Mouse (Mus musculus) adrenal gland (tissue): Measurements from ENCODE around the gene Dusp27.
"Not testable (repeated sequence)": the region's sequence is repeated elsewhere in the genome, so short reads cannot be mapped to it uniquely, and the experiment has no call there.

ENCODE experiments used
- intact Hi-C: fragments of 180-260 bp; cut with DNase I; formaldehyde crosslinking; loops from one replicate; pipeline ENCODE4 v1.15.1; 2025

The Dusp27 gene

GRCm38 (mm10) chr1:166146626-166147025 is 18.9 kb upstream of the Dusp27 start:
- intact Hi-C loops: no loop called here

DNA sequence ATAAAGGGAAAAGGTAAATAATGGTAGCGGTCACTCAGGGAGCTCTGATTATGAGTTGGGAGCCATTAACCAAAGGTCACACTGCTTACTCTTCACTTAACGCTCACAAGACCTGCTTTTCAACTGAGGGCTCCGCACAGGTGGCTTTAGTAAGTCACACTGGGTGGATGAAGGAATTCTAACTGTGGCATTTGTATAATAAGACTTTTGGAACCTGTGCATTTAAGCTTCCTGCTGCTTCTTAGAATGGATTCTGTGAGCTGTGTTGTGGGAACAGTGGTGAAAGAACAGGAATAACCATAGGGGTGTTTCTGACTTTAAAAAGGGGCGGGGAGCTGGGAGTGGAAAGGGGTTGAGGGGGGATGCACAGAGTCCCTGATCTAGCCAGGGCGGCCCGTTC is 14.6 kb upstream of the Dusp27 start:
- intact Hi-C loops: no loop called here

DNA sequence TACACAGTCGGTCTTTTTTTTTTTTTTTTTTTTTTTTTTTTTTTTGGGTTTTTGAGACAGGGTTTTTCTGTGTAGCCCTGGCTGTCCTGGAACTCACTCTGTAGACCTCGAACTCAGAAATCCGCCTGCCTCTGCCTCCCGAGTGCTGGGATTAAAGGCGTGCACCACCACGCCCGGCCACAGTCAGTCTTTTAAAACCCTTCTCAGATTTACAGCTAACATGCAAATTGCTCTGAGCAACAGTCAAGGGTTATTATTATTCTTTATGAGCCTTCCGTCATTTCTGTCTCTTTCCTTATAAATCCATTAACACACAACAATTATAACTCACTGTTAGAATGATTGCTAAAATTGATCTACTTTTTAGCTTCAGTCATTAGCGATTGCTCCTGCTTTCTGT is 14.1 kb upstream of the Dusp27 start:
- intact Hi-C loops: not testable (repeated sequence)

GRCm38 (mm10) chr1:166139620-166140184 is 12.0 kb upstream of the Dusp27 start:
- intact Hi-C loops: no loop called here

- intact Hi-C loops: no loop called here
Measured at GRCm38 (mm10) chr1:166139113-166139512, 11.4 kb upstream of the Dusp27 start.

DNA sequence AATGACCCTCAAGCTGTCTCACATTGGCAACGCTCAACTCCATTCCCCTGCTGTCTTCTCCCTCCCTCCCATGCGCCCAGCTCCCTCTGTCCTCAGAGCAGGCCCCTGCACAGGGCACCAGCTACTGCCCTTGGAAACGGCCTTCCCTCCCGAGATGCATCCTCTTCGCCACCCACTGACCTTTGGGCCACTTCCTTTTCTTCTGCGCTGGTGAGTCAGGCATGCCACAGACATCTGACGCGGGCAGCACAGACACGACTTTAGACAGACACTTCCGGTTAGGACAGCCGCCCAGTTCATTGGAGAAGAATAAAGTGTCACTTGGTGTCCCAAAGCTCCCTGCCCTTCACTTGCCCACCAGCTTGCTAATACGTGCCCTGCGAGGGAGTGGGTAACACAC is 10.4 kb upstream of the Dusp27 start:
- intact Hi-C loops: no loop called here

GRCm38 (mm10) chr1:166137244-166137938 is 9.7 kb upstream of the Dusp27 start:
- intact Hi-C loops: no loop called here

DNA sequence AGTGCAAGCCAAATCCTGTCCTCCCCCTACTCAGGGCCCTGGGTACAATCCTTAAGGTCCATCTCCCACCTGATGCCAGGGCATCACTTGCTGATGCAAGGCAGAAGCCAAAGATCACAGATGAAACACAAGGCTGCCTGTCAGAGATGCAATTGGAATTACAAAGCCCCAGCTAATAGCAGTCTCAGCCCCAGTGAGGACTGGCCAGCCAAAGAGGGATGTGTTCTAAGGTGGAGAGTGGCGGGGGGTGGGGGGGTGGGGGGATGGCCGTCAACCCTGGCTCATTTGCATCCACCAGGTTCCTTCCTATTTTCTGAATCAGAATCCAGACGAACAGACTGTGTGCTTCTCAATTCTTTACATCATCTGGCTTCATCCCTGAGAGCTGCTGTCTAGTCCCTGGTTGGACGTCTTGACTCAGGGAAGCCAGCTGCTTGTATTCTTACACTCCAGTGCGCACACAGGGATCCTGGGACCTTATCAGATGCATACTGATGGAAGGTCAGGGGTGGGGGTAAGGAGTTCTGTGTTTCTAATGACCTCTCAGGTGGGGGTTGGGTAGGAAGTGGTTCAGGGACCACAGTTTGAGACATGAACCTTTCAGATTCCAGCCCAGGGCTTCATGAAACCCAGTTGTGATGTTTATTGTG is 7.5 kb upstream of the Dusp27 start:
- intact Hi-C loops: no loop called here

GRCm38 (mm10) chr1:166132367-166132766 is 4.6 kb upstream of the Dusp27 start:
- intact Hi-C loops: no loop called here

DNA sequence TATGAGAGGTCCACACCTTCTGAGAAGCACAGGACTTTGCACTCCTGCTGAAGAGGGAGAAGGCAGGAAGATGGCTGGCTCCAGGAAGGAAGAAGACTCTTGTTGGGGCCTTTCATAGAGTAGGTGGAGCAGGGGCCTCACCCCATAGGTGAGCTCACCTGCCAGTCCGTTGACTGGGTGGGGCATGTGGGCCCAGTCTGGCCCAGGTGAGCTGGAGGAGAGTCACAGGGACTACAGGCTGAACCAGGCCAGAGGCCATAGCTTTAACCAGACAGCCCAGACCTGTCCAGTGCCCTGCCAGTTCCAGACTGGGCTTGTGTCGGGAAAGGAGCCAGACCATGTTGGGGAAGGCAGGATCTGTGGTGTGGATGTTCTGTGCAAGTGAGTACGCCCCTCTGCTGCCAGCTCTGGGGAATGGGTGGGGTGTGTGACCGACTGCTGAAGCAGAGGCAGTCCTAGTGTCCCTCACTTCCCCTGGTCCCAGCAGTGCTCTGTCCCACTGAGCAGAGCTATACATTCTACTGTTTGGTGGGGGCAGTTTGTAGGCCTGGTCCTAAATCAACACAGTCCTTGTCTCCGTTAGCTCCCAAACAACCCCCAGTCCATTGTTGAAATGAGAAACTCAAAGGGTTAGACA is 2.6 kb upstream of the Dusp27 start, which contains the start of gene Gpa33:
Gpa33 (plus strand) TSS at position 15 of the 637 bp plus-strand sequence.
- intact Hi-C loops: no loop called here

- intact Hi-C loops: no loop called here
Measured at GRCm38 (mm10) chr1:166128551-166128950, 829 bp upstream of the Dusp27 start.

DNA sequence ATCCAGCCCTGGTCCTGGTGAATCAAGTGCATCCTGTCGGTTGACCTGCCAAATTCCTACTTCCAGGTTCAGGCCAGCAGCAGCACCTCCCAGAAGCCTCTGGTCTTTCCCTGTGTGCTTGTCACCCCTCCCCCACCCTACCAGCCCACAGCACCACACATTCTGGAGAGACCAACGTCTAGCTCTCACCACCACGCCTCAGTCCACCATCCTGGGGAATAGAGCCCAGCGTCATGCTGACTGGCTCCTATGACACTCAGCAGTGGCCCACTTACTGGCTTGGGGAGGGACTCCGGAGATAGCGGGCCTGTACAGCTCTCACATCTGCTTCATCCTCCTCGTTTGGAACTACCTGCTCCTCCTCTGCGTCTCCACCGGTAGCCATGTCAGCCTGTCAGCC is 927 bp downstream of the Dusp27 start:
- intact Hi-C loops: no loop called here

GRCm38 (mm10) chr1:166126290-166126689 is 1.4 kb downstream of the Dusp27 start:
- intact Hi-C loops: no loop called here

GRCm38 (mm10) chr1:166124932-166125593 is 2.7 kb downstream of the Dusp27 start:
- intact Hi-C loops: no loop called here

- intact Hi-C loops: no loop called here
Measured at GRCm38 (mm10) chr1:166123751-166124150, 4.0 kb downstream of the Dusp27 start.

GRCm38 (mm10) chr1:166123045-166123444 is 4.7 kb downstream of the Dusp27 start:
- intact Hi-C loops: no loop called here

DNA sequence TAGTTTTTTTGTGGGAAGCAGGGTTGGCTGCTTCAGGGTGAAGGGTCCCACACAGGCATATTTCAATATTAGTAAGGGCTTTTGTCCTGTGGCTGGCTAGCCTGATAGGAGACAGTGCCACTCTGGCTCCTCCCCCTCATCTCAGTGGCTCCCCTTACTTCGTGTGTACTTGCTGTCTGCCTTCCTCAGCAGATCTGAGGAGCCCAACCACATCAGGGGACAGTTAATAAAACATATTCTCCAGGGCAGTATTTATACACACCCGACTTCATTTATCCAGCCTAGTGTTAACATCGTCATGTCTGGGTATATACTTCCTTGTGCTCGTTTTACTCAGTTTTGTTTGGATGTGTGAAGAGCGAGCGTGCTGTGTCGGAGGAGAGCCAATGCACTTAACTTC is 5.6 kb downstream of the Dusp27 start:
- intact Hi-C loops: no loop called here

- intact Hi-C loops: no loop called here
Measured at GRCm38 (mm10) chr1:166117866-166118639, 9.7 kb downstream of the Dusp27 start.

DNA sequence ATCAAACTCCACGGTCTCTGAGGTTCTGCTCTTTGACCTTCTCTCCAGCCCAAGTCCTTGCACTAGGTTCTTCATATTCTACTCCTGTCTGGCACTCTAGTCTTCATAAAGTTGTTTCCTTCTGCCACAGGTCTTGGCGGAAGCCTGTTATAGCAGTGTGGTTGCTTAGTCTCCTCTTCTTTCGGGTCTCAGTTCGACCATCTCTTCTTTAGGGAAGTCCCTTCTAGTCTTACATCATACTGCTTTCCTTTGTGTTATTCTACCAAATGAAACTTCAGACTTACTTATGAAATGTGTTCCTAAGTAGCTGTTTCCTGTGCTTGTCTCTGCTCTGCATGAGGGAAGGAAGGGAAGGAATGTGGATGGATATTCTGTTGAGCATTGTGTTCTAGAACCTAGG is 12.0 kb downstream of the Dusp27 start:
- intact Hi-C loops: no loop called here

- intact Hi-C loops: no loop called here
Measured at GRCm38 (mm10) chr1:166114986-166115385, 12.7 kb downstream of the Dusp27 start.

GRCm38 (mm10) chr1:166105464-166105863 is 22.3 kb downstream of the Dusp27 start:
- intact Hi-C loops: no loop called here
